Mouse (Mus musculus): ENCODE data around the gene Gm20388. TPM values are rescaled to one million over a fixed set of nuclear protein-coding genes. Genes with fewer than 3 reads are reported as not detected.

The Gm20388 gene
- polyA plus RNA-seq, 1 experiment, result 18.7 TPM

DNA sequence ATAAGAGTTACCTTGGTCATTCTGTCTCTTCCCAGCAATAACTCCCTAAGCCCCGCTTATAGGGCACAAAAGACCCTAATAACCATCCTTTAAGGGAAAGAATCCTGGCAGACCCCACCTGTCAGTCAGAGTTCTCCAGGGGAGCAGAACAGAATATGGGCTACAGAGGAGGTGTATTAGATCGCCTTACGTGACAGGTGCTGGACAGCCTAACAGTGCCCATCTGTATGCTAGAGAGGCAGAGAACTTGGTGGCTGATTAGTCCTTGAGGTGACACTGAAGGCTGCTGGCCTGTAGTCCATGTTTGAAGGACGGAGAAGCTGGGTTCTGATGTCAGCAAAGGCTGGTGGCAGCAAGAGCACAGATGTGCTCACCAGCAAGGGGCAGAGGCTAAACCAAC lies 200.3 kb downstream of the Gm20388 start:
- no peak for TF ChIP-seq POLR2A (IDR thresholded peaks at IDR 0.05; ENCODE audit: borderline replicate concordance, insufficient read depth, low read length)
- no peak for TF ChIP-seq CTCF (IDR thresholded peaks at IDR 0.05; ENCODE audit: borderline replicate concordance, insufficient read depth, low read depth, low read length)
- Histone ChIP-seq H3K27ac (ENCODE audit: insufficient read depth, low read length) (no peak overlapping the region), H3K4me1 (ENCODE audit: control insufficient read depth, insufficient read depth, low read length) (peaks cover 6% of the 10 kb centered on the region), H3K4me3 (replicated peaks; ENCODE audit: insufficient read depth, low read depth, low read length) (no peak overlapping the region), H3K27me3 (ENCODE audit: control insufficient read depth, insufficient read depth, low read length) (no peaks in the 10 kb centered on the region)
- DNase-seq, result no peak
- WGBS, result 87% methylated on average over 4 of the region's 4 CpGs

DNA sequence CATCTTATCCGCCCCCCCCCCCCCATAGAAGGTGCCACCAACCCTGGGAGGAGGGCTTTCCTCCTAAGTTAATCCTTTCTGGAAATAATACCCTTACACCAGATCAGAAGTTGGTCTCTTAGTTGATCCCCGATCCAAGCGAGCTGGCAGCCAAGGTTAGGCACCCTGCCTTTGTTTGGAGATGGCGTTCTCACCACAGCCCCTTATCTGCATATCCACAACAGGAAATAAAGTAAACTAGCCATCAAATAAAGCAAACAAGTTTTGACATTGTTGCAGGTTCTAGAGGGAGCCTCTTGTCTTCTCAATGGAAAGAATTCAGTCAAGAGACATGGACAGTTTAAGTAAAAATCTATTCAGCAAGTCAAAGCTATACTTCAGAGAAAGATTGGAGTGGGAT lies 200.7 kb downstream of the Gm20388 start:
- peaks cover 8% of the 10 kb centered on the region for H3K4me1 ChIP-seq (ENCODE audit: control insufficient read depth, insufficient read depth, low read length)
- WGBS, result 71% methylated on average over 4 of the region's 4 CpGs
- H3K27me3 ChIP-seq (ENCODE audit: control insufficient read depth, insufficient read depth, low read length), result no peaks in the 10 kb centered on the region
- no peak overlapping the region for H3K27ac ChIP-seq (ENCODE audit: insufficient read depth, low read length)
- no peak for TF ChIP-seq CTCF (IDR thresholded peaks at IDR 0.05; ENCODE audit: borderline replicate concordance, insufficient read depth, low read depth, low read length)
- TF ChIP-seq POLR2A (IDR thresholded peaks at IDR 0.05; ENCODE audit: borderline replicate concordance, insufficient read depth, low read length), result no peak
- no peak overlapping the region for H3K4me3 ChIP-seq (replicated peaks; ENCODE audit: insufficient read depth, low read depth, low read length)
- no peak for DNase-seq

DNA sequence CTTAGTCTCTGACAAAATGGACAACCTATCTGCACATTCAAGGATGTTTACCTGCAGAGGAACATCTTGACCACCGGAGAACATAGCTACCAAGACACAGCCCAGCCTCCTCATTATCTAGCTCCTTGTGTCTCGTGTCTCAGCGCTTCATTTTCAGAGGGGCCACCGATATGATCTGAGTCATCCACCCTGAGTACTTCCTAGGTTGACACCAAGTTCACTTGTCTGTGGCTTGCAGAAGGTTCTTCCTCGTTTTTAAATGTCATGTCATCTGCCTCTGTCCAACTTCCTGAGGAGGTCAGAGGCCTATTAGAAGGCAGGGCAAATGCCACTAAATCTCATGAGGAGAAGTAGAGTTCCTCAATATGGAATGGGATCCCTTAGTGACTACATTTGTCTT lies 201.9 kb downstream of the Gm20388 start:
- TF ChIP-seq POLR2A (IDR thresholded peaks at IDR 0.05; ENCODE audit: borderline replicate concordance, insufficient read depth, low read length), result no peak
- TF ChIP-seq CTCF (IDR thresholded peaks at IDR 0.05; ENCODE audit: borderline replicate concordance, insufficient read depth, low read depth, low read length), result no peak
- DNase-seq, result no peak
- H3K4me1 ChIP-seq (ENCODE audit: control insufficient read depth, insufficient read depth, low read length), result peaks cover 8% of the 10 kb centered on the region
- 85% methylated on average over 5 of the region's 5 CpGs for WGBS
- H3K27me3 ChIP-seq (ENCODE audit: control insufficient read depth, insufficient read depth, low read length), result no peaks in the 10 kb centered on the region
- H3K27ac ChIP-seq (ENCODE audit: insufficient read depth, low read length), result no peak overlapping the region
- H3K4me3 ChIP-seq (replicated peaks; ENCODE audit: insufficient read depth, low read depth, low read length), result no peak overlapping the region

DNA sequence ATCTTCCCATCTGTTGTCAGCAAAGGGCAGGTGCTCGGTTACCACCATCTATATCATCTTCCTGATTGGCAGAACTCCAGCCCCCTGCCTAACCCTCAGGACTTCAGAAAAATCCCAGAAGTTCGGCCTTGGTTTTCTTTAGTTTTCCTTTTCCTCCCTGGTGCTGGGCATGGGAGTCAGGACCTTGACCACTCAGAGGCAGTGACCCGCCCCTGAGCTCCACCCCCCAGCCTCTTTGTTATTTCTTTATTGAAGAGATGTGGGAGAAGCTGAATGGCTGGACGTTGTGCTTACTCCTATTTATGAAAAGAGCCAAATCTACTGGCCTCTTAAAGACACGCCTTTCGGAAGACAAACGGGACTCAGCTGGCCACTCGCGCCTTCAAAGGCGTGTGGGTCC lies 202.7 kb downstream of the Gm20388 start:
- WGBS, result 1% methylated on average over 10 of the region's 10 CpGs
- DNase-seq, result peak in 1 of 2 experiments; percentile 57
- H3K27me3 ChIP-seq (ENCODE audit: control insufficient read depth, insufficient read depth, low read length), result no peaks in the 10 kb centered on the region
- TF ChIP-seq CTCF (IDR thresholded peaks at IDR 0.05; ENCODE audit: borderline replicate concordance, insufficient read depth, low read depth, low read length) (no peak), POLR2A (IDR thresholded peaks at IDR 0.05; ENCODE audit: borderline replicate concordance, insufficient read depth, low read length) (no peak)
- H3K4me3 ChIP-seq (replicated peaks; ENCODE audit: insufficient read depth, low read depth, low read length), result peak overlapping the region; percentile 70
- peak overlapping the region; percentile 83 for H3K27ac ChIP-seq (ENCODE audit: insufficient read depth, low read length)
- H3K4me1 ChIP-seq (ENCODE audit: control insufficient read depth, insufficient read depth, low read length), result peaks cover 10% of the 10 kb centered on the region

DNA sequence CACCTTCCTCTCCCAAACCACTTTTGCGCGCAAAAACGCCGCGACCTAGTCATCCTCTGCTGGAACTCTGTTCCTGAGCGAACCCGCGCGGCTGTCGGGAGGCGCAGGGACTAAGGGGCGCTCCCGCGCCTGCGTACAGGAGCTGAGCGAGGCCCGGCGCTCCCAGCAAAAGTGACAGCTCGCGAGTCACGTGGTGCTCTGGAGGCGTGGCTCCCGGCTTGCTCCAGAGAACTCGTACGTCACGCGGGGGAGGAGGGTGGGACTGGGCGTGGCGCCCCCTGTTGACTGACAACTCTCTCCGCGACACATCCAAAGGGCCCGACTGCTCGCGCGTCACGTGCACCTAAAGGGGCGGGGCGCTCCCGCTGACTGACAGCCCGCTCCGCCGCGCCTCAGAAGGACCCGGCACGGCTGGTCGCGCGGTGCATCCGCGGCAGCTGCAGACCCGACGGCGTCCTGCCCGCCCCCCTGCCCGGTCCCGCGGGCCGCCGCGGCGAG lies 203.2 kb downstream of the Gm20388 start, which contains the start of gene 6430548M08Rik:
6430548M08Rik (plus strand) TSS at position 395 of the 498 bp plus-strand sequence.
- H3K27ac ChIP-seq (ENCODE audit: insufficient read depth, low read length), result peak within 1 kb of the TSS; percentile 83
- DNase-seq, result peak; percentile 100
- H3K4me3 ChIP-seq (replicated peaks; ENCODE audit: insufficient read depth, low read depth, low read length), result peak within 1 kb of the TSS; percentile 82
- H3K27me3 ChIP-seq (ENCODE audit: control insufficient read depth, insufficient read depth, low read length), result no peaks in the 10 kb centered on the region
- under 1% methylated on average over 60 of the region's 61 CpGs for WGBS
- TF ChIP-seq CTCF (IDR thresholded peaks at IDR 0.05; ENCODE audit: borderline replicate concordance, insufficient read depth, low read depth, low read length) (peak; percentile 40; the same call in 1 of the 2 replicates), POLR2A (IDR thresholded peaks at IDR 0.05; ENCODE audit: borderline replicate concordance, insufficient read depth, low read length) (peak; percentile 94)
- peaks cover 15% of the 10 kb centered on the region for H3K4me1 ChIP-seq (ENCODE audit: control insufficient read depth, insufficient read depth, low read length)

DNA sequence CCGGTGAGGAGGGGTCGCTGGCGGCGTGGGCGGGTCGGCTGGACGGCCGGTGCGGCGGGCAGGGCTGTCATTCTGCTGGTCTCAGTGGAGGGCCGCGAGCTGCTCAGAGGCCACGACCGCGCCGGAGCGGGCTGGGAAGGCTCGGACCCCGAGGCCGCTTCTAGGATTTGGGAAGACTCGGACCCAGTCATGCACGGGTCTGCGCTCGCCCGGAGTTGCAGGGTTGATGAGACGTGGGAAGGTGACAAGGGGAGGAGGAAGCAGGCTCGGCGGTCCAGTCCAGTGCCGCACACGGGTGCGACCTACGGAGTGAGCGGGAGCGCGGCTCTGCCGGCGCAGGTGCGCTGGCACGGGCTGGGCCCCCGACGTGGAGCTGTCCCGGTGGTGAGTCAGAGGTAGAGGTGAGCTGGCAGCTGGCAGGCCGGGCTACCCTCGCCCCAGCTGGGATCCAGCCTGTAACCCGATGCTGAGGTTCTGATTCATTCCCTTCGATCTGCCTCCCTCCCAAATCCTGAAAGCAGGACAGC lies 203.7 kb downstream of the Gm20388 start:
- Histone ChIP-seq H3K4me3 (replicated peaks; ENCODE audit: insufficient read depth, low read depth, low read length) (peak overlapping the region; percentile 82), H3K27ac (ENCODE audit: insufficient read depth, low read length) (peak overlapping the region; percentile 70), H3K4me1 (ENCODE audit: control insufficient read depth, insufficient read depth, low read length) (peaks cover 19% of the 10 kb centered on the region), H3K27me3 (ENCODE audit: control insufficient read depth, insufficient read depth, low read length) (no peaks in the 10 kb centered on the region)
- no peak for TF ChIP-seq CTCF (IDR thresholded peaks at IDR 0.05; ENCODE audit: borderline replicate concordance, insufficient read depth, low read depth, low read length)
- TF ChIP-seq POLR2A (IDR thresholded peaks at IDR 0.05; ENCODE audit: borderline replicate concordance, insufficient read depth, low read length), result no peak
- 1% methylated on average over 45 of the region's 46 CpGs for WGBS
- peak; percentile 78 to 80 for DNase-seq

DNA sequence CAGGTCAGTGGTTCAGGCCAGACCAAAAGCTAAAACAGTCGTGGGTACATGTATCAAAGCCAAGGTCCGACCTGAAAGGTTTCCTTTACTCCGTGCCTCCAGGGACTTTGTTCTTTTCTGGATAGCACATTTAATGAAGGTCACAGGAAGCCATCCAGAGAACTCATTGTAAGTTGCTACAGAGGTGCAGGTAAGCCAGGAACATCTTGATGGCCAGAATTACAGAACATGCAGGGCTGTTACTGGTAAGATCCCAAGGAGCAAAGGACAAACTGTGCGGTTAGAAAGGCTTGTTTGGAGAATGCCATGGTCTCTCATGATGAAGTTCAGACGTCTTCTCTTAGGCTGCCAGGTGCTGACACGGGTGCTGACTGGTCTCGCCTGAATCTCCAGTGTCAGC lies 206.0 kb downstream of the Gm20388 start:
- Histone ChIP-seq H3K4me3 (replicated peaks; ENCODE audit: insufficient read depth, low read depth, low read length) (no peak overlapping the region), H3K27me3 (ENCODE audit: control insufficient read depth, insufficient read depth, low read length) (no peaks in the 10 kb centered on the region), H3K4me1 (ENCODE audit: control insufficient read depth, insufficient read depth, low read length) (peaks cover 27% of the 10 kb centered on the region), H3K27ac (ENCODE audit: insufficient read depth, low read length) (no peak overlapping the region)
- WGBS, result 56% methylated on average over 7 of the region's 7 CpGs
- no peak for DNase-seq
- TF ChIP-seq CTCF (IDR thresholded peaks at IDR 0.05; ENCODE audit: borderline replicate concordance, insufficient read depth, low read depth, low read length) (no peak), POLR2A (IDR thresholded peaks at IDR 0.05; ENCODE audit: borderline replicate concordance, insufficient read depth, low read length) (no peak)

DNA sequence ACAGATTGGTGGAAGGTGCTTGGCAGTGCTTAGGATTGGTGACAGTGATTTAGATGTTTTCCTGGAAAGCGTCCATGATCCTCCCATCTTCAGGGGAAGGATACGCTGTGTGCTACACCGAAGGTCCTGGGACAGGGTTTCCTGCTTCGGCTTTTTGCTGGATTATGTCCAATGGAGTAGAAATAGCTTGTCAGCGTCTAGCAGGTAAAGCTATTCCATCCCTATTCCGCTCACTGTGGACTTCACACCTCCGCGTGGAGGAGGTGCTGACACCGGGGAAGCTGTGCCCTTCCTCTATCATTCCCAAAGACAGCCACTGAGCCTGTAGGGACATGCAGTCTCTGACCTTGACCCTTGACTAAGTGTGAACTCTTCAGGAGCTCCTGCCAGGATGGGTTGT lies 207.5 kb downstream of the Gm20388 start:
- no peak for TF ChIP-seq CTCF (IDR thresholded peaks at IDR 0.05; ENCODE audit: borderline replicate concordance, insufficient read depth, low read depth, low read length)
- no peak for TF ChIP-seq POLR2A (IDR thresholded peaks at IDR 0.05; ENCODE audit: borderline replicate concordance, insufficient read depth, low read length)
- Histone ChIP-seq H3K27ac (ENCODE audit: insufficient read depth, low read length) (no peak overlapping the region), H3K4me1 (ENCODE audit: control insufficient read depth, insufficient read depth, low read length) (peaks cover 30% of the 10 kb centered on the region), H3K27me3 (ENCODE audit: control insufficient read depth, insufficient read depth, low read length) (no peaks in the 10 kb centered on the region), H3K4me3 (replicated peaks; ENCODE audit: insufficient read depth, low read depth, low read length) (no peak overlapping the region)
- 55% methylated on average over 9 of the region's 9 CpGs for WGBS
- no peak for DNase-seq
